In the genomic region with DNA sequence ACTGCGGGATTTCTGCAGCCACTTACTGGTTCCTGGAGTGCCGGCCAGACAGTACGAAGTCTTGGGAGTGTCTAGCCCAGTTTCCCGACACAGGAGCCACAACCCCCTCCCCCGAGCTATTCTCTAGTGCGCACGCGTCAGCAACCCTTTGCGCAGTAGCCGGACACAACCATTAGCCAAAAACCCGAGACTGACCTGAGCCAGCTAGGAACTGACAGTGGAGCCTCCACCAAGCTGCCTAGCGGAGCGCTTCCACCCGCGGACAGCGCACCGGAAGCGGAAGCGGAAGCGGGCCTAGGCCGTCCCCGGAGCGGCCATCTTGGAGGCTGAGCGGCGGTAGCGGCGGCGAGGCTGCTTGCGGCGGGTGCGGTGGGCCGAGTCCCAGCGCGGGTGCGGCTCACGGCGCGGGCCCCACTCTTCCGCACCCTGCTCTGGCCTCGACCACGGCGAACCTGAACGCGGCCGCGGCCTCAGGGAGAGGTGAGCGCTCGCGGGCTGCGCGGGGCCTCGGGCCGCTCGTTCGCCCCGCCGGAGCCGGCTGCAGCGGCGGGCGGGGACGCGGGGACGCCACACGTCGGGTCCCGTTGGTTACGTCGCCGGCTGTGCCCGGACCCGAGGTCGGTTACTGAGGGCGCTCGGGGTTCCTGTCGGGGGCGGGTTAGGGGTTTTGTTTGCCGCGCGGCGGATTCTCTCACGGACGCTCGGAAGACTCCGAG, we compare ENCODE assay signal across 8 mouse cellular contexts. TPM values are rescaled to one million over a fixed set of nuclear protein-coding genes. Genes with fewer than 3 reads are reported as not detected.
DNase-seq lines count a peak whose midpoint lies in the region; ATAC-seq lines count a peak whose summit lies in the region.

A gene (plus strand): TSS at position 298 of the 716 bp plus-strand sequence.

- H3K9ac ChIP-seq in forebrain, embryonic 14.5 days (ENCODE audit: low read length) = peak within 1 kb of the TSS; percentile 84
- H3K9ac ChIP-seq in neural tube, embryonic 15.5 days (replicated peaks) = peak within 1 kb of the TSS; percentile 89

- H3K9me3 ChIP-seq in forebrain, embryonic 14.5 days (replicated peaks; ENCODE audit: control insufficient read depth, low read length) = no peaks in the 10 kb centered on the region
- no peaks in the 10 kb centered on the region for H3K9me3 ChIP-seq in neural tube, embryonic 15.5 days (replicated peaks)

- ATAC-seq in forebrain, embryonic 14.5 days = peak; percentile 99
- ATAC-seq in neural tube, embryonic 15.5 days (ENCODE audit: low FRiP score) = peak; percentile 97

- peaks cover 12% of the 10 kb centered on the region for H3K4me1 ChIP-seq in forebrain, embryonic 14.5 days (ENCODE audit: control insufficient read depth, insufficient read depth, low read length)
- peaks cover 30% of the 10 kb centered on the region for H3K4me1 ChIP-seq in neural tube, embryonic 15.5 days

- H3K36me3 ChIP-seq in forebrain, embryonic 14.5 days (ENCODE audit: control insufficient read depth, insufficient read depth, low read length) = peaks cover 18% of the 10 kb centered on the region
- peaks cover 20% of the 10 kb centered on the region for H3K36me3 ChIP-seq in neural tube, embryonic 15.5 days

- intact Hi-C loops in heart, postnatal 14 days (cut with DNase I) = loop anchor here (2.0 kb wide), 2 partner anchors 49 to 73 kb away; no protein-coding TSS in a partner anchor

- peak within 1 kb of the TSS; percentile 98 for H3K4me2 ChIP-seq in forebrain, embryonic 14.5 days (ENCODE audit: low read length)
- H3K4me2 ChIP-seq in neural tube, embryonic 15.5 days = peak within 1 kb of the TSS; percentile 96

- under 1% methylated on average over 74 of the region's 85 CpGs for WGBS in forebrain, embryonic 14.5 days
- under 1% methylated on average over 83 of the region's 85 CpGs for WGBS in neural tube, embryonic 15.5 days

- no peaks in the 10 kb centered on the region for H3K27me3 ChIP-seq in forebrain, embryonic 14.5 days (replicated peaks; ENCODE audit: control insufficient read depth, insufficient read depth, low read length)
- 0 out of 2 replicates have a peak, but pooled peaks cover 6% of the 10 kb centered on the region for H3K27me3 ChIP-seq in neural tube, embryonic 15.5 days (replicated peaks)

- peak; percentile 98 for DNase-seq in ES-CJ7 (ENCODE audit: low read depth, low spot score)
- peak; percentile 97 for DNase-seq in cerebellum, adult 11 months
- peak; percentile 95 for DNase-seq in forebrain, embryonic 14.5 days (ENCODE audit: low spot score)
- peak; percentile 97 to 98 for DNase-seq in heart, postnatal 14 days
- DNase-seq in layer of hippocampus, adult 11-12 months (ENCODE audit: low spot score) = peak; percentile 95
- peak; percentile 96 for DNase-seq in lung, adult 18-20 months
- DNase-seq in testis, postnatal 14 days (ENCODE audit: low spot score) = peak; percentile 95

- H3K4me3 ChIP-seq in forebrain, embryonic 14.5 days (ENCODE audit: low read depth, low read length) = peak within 1 kb of the TSS; percentile 98
- H3K4me3 ChIP-seq in neural tube, embryonic 15.5 days (replicated peaks) = peak within 1 kb of the TSS; percentile 90

- H3K27ac ChIP-seq in forebrain, embryonic 14.5 days (ENCODE audit: low read depth, low read length) = peak within 1 kb of the TSS; percentile 63; the same call in 1 of the 2 replicates
- H3K27ac ChIP-seq in neural tube, embryonic 15.5 days (replicated peaks) = peak within 1 kb of the TSS; percentile 90

RNA-seq across cellular contexts. Expression of the gene that starts here (rescaled TPM):
- polyA plus RNA-seq in forebrain, embryonic 14.5 days (2014; fragmentation: Nextera tagmentation; extraction: Ambion mirVana) = 116 and 137 TPM in 2 replicates
- total RNA-seq in heart, postnatal 14 days (2021) = 10 to 100 TPM; 53.1 to 62.6 TPM
- 100 and 104 TPM in 2 replicates for polyA plus RNA-seq in neural tube, embryonic 15.5 days (2015; fragmentation: Nextera tagmentation; extraction: Ambion mirVana)

Comparison
In these comparisons a context has a peak if more than half of its experiments do, and no peak if none do; other contexts are left out.
1. Peak in every context shown above with its lines: DNase-seq, ATAC-seq, H3K4me3 ChIP-seq and H3K27ac ChIP-seq.